In the genomic region with DNA sequence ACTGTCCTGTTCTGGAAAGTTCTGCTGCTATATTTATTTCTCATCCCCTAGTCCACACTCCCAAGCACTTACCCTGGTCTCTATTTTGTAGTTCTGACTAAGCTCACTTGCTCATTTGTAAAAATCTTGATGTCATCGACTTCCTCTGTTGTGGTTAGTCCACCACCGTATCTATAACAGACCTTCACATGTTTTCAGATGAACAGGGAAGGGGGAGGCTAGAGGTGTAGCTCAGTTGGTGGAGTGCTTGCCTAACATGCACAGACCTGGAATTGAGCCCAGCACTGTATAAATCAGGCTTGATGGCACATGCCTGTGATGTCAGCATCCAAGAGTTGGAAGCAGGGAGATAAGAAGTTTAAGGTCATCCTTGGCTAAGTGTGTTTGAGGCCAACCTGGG, we compare ENCODE assay signal across 25 mouse cellular contexts.
DNase-seq lines count a peak whose midpoint lies in the region; ATAC-seq lines count a peak whose summit lies in the region.
"Had no signal": no experiment of that assay in that cellular context is flagged by ENCODE, and none has a peak within 500 bp of the region (broad histone marks: within the 10 kb centered on the region; RNA-seq: fewer than 3 reads in every experiment).

No protein-coding gene starts in this region.

- H3K9ac ChIP-seq in hindbrain, embryonic 12.5 days = no peak overlapping the region
- H3K9ac ChIP-seq: forebrain, embryonic 12.5 days; hindbrain, embryonic 13.5 days; intestine, embryonic 15.5 days; limb, embryonic 13.5 days; midbrain, embryonic 12.5 days had no signal

- no peak overlapping the region for H3K4me2 ChIP-seq in hindbrain, embryonic 12.5 days (replicated peaks)
- H3K4me2 ChIP-seq: forebrain, embryonic 12.5 days; heart, embryonic 11.5 days; hindbrain, embryonic 13.5 days; intestine, embryonic 15.5 days; limb, embryonic 13.5 days; midbrain, embryonic 12.5 days had no signal

- H3K4me1 ChIP-seq in hindbrain, embryonic 12.5 days = no peaks in the 10 kb centered on the region
- H3K4me1 ChIP-seq: forebrain, embryonic 12.5 days; hindbrain, embryonic 13.5 days; intestine, embryonic 15.5 days; limb, embryonic 13.5 days had no signal

- WGBS in hindbrain, embryonic 12.5 days = 89% methylated on average over 2 of the region's 2 CpGs

- DNase-seq in adrenal gland, adult 2 months = peak; percentile 55
- DNase-seq in adrenal gland, adult 18-20 months (ENCODE audit: low spot score in 2 of 2) = no peak
- peak; percentile 32 for DNase-seq in CD4-positive, CD25-positive, alpha-beta regulatory T cell, adult 2 months (ENCODE audit: low read depth, low spot score)
- DNase-seq in c-Kit-positive CD71-negative TER-119-negative erythroid progenitor cells, embryonic 14.5 days (ENCODE audit: low read depth) = peak; percentile 41
- no peak for DNase-seq in natural killer cell, adult 2 months (ENCODE audit: low spot score in 2 of 2)
- no peak for DNase-seq in layer of hippocampus, postnatal 36 days
- DNase-seq: cerebellum, adult 11-12 months; cerebellum, postnatal 36 days; gastrocnemius, adult 2 months; heart, postnatal 10 days; lung, adult 18-20 months; lung, postnatal 14 days; right cerebral cortex, postnatal 25 days; thymus, postnatal 4 days had no signal

- no peak overlapping the region for H3K27ac ChIP-seq in hindbrain, embryonic 12.5 days
- H3K27ac ChIP-seq: forebrain, embryonic 12.5 days; gastrocnemius, adult 2 months; hindbrain, embryonic 13.5 days; intestine, embryonic 15.5 days; kidney, postnatal 0 days; limb, embryonic 13.5 days; midbrain, embryonic 12.5 days had no signal

- H3K4me3 ChIP-seq in hindbrain, embryonic 12.5 days = no peak overlapping the region
- H3K4me3 ChIP-seq: forebrain, embryonic 12.5 days; gastrocnemius, adult 2 months; hindbrain, embryonic 13.5 days; intestine, embryonic 15.5 days; limb, embryonic 13.5 days; midbrain, embryonic 12.5 days; myocyte had no signal

- no peaks in the 10 kb centered on the region for H3K36me3 ChIP-seq in hindbrain, embryonic 12.5 days
- H3K36me3 ChIP-seq: forebrain, embryonic 12.5 days; hindbrain, embryonic 13.5 days; intestine, embryonic 15.5 days; limb, embryonic 13.5 days; midbrain, embryonic 12.5 days had no signal

- ATAC-seq in megakaryocyte, adult 5-6 weeks (ENCODE audit: poor library complexity, severe bottlenecking) = peak; percentile 72
- ATAC-seq in hindbrain, embryonic 12.5 days (ENCODE audit: low FRiP score) = no peak
- ATAC-seq: intestine, embryonic 15.5 days; Patski had no signal

- H3K9me3 ChIP-seq in hindbrain, embryonic 12.5 days (replicated peaks) = no peaks in the 10 kb centered on the region
- H3K9me3 ChIP-seq: forebrain, embryonic 12.5 days; hindbrain, embryonic 13.5 days; intestine, embryonic 15.5 days; limb, embryonic 13.5 days; midbrain, embryonic 12.5 days had no signal

- no peaks in the 10 kb centered on the region for H3K27me3 ChIP-seq in hindbrain, embryonic 12.5 days
- H3K27me3 ChIP-seq: forebrain, embryonic 12.5 days; hindbrain, embryonic 13.5 days; intestine, embryonic 15.5 days; limb, embryonic 13.5 days; midbrain, embryonic 12.5 days; Patski had no signal

Comparison
In these comparisons a context has a peak if more than half of its experiments do, and no peak if none do; other contexts are left out.
1. DNase-seq: peak in adrenal gland, adult 2 months (single experiment), CD4-positive, CD25-positive, alpha-beta regulatory T cell, adult 2 months (single experiment) and c-Kit-positive CD71-negative TER-119-negative erythroid progenitor cells, embryonic 14.5 days (single experiment); none in adrenal gland, adult 18-20 months (0 of 2), natural killer cell, adult 2 months (0 of 2) and layer of hippocampus, postnatal 36 days (0 of 2).